Mouse (Mus musculus) heart, postnatal 0 days (tissue): ENCODE data around the gene Rtf2. TPM values are rescaled to one million over a fixed set of nuclear protein-coding genes. Genes with fewer than 3 reads are reported as not detected.
A peak's percentile ranks its signal among the peaks of the same experiment; 100 is the strongest.

ENCODE experiments used
- ATAC-seq: fragments of 200-750 bp; cut with Nextera tagmentation; 2 replicates; pipeline ENCODE4 v1.8.0; 2017; ENCODE audit warnings: low read depth, moderate number of reproducible peaks, moderate library complexity; ENCODE audit not compliant: insufficient read depth
- DNase-seq: peaks from one replicate; pipeline ENCODE4 v3.0.0-alpha.2; 2016; ENCODE audit warnings: low spot score
- H3K27ac ChIP-seq: fragments of 300-500 bp; sonication (generic); 2 replicates; pipeline ENCODE4 v1.5.1; 2014; ENCODE audit warnings: low read depth, mild to moderate bottlenecking
- H3K27me3 ChIP-seq: fragments of 300-500 bp; sonication (generic); 2 replicates; pipeline ENCODE4 v1.6.1; 2014; ENCODE audit warnings: low read length, mixed read lengths; ENCODE audit not compliant: control insufficient read depth, insufficient read depth
- H3K36me3 ChIP-seq: fragments of 300-500 bp; sonication (generic); replicated peaks from 2 replicates; pipeline ENCODE4 v1.6.1; 2014; ENCODE audit warnings: low read length, mixed read lengths; ENCODE audit not compliant: control insufficient read depth, insufficient read depth
- H3K4me1 ChIP-seq: fragments of 300-500 bp; sonication (generic); 2 replicates; pipeline ENCODE4 v1.6.1; 2014; ENCODE audit warnings: antibody characterized with exemption; ENCODE audit not compliant: control insufficient read depth, insufficient read depth
- H3K4me2 ChIP-seq: fragments of 300-500 bp; sonication (generic); 2 replicates; pipeline ENCODE4 v1.6.1; 2014; ENCODE audit warnings: low read depth, mild to moderate bottlenecking, low read length, moderate library complexity
- H3K4me3 ChIP-seq: fragments of 300-500 bp; sonication (generic); 2 replicates; pipeline ENCODE4 v1.5.1; 2014; ENCODE audit warnings: low read depth, low read length
- H3K9ac ChIP-seq: fragments of 300-500 bp; sonication (generic); replicated peaks from 2 replicates; pipeline ENCODE4 v1.6.1; 2014; ENCODE audit warnings: low read depth, low read length, mixed read lengths
- H3K9me3 ChIP-seq: fragments of 300-500 bp; sonication (generic); replicated peaks from 2 replicates; pipeline ENCODE4 v1.6.1; 2016; ENCODE audit warnings: low read length; ENCODE audit not compliant: control insufficient read depth
- CTCF ChIP-seq: IDR thresholded peaks from 2 replicates; pipeline ENCODE4 v1.5.1; 2016; ENCODE audit warnings: antibody characterized with exemption, control low read depth, low read depth
- EP300 ChIP-seq: IDR thresholded peaks from 2 replicates; pipeline ENCODE4 v1.6.1; 2016; ENCODE audit warnings: antibody characterized with exemption, low read depth
- WGBS: fragments of 180-500 bp; shearing (Covaris S2); extraction: QIAGEN DNeasy Blood & Tissue Kit; methylation state at CpG from one replicate; pipeline ENCODE4 v1.1.7; 2014; 5-methylcytosine and 5-hydroxymethylcytosine counted together
- polyA plus RNA-seq: library from polyadenylated mRNA; unstranded; fragments of >200 nt; fragmentation: Nextera tagmentation; extraction: Ambion mirVana; gene quantifications from 2 replicates; pipeline ENCODE4 v1.2.1, GENCODE M21; 2015
- total RNA-seq: library from RNA; depleted of rRNA; stranded (reverse); fragments of >200 nt; gene quantifications from 2 replicates; pipeline ENCODE4 v1.2.3, GENCODE M21; 2014; ENCODE audit warnings: low replicate concordance

Gene Rtf2
- total and polyA plus RNA-seq, 2 experiments from 2014 or later: 34.0 to 45.1 TPM

DNA sequence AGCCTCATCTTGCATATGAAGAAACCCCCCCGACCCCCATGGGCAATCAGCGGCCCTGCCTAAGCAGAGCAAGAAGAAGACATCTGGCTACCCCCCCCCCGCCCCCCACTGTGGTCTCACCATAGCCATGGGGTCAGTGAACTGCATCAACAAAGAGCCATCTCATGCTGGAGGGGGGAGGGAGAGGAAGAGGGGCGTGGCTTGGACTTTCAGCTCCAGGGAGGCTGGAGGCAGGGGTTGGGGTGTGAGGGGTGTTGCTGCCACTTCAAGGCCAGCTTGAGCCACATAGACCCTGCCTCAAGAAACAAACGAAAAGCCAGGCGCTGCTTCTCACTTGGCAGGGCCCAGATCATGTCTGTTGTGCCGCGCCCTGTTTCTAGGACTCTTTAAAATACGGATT, 44.4 kb upstream of the Rtf2 start:
- H3K4me3 ChIP-seq: no peak overlapping the region
- 43% methylated on average over 8 of the region's 9 CpGs for WGBS

DNA sequence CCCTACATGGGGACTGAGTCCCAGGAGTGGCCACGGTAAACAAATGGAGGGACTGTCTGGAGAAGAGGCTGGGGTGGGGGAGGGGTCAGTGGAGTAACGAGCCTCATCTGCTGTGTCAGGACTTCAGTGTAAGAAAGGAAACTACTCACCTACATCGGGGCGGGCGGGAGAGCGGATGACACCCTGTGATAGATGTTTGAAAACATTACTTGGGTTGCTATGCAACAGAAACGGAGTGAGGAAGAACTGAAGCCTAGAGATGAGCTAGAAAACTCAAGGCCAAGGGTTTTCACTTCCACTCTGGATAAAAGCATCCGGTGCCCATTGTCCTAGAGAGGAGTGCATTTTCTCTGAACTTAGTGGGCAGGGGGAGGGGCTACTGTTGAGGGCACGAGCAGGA, 40.5 kb upstream of the Rtf2 start:
- no peak for TF ChIP-seq CTCF
- TF ChIP-seq EP300: no peak
- H3K36me3 ChIP-seq: no peaks in the 10 kb centered on the region
- H3K9ac ChIP-seq: no peak overlapping the region
- WGBS: 21% methylated on average over 9 of the region's 9 CpGs
- no peak overlapping the region for H3K4me3 ChIP-seq
- DNase-seq (no peak), ATAC-seq (peak; percentile 41)
- no peaks in the 10 kb centered on the region for H3K27me3 ChIP-seq
- H3K4me1 ChIP-seq: no peaks in the 10 kb centered on the region
- no peak overlapping the region for H3K4me2 ChIP-seq
- no peak overlapping the region for H3K27ac ChIP-seq
- no peaks in the 10 kb centered on the region for H3K9me3 ChIP-seq

More for the DNA sequence above, 44.4 kb upstream of the Rtf2 start:
- H3K4me2 ChIP-seq: no peak overlapping the region
- 0 out of 2 replicates have a peak, but pooled peaks cover 5% of the 10 kb centered on the region for H3K27me3 ChIP-seq
- H3K4me1 ChIP-seq: no peaks in the 10 kb centered on the region
- TF ChIP-seq CTCF: no peak
- no peak for TF ChIP-seq EP300
- H3K9me3 ChIP-seq: no peaks in the 10 kb centered on the region
- no peak for ATAC-seq
- DNase-seq: no peak
- no peak overlapping the region for H3K27ac ChIP-seq
- H3K9ac ChIP-seq: no peak overlapping the region
- H3K36me3 ChIP-seq: no peaks in the 10 kb centered on the region

DNA sequence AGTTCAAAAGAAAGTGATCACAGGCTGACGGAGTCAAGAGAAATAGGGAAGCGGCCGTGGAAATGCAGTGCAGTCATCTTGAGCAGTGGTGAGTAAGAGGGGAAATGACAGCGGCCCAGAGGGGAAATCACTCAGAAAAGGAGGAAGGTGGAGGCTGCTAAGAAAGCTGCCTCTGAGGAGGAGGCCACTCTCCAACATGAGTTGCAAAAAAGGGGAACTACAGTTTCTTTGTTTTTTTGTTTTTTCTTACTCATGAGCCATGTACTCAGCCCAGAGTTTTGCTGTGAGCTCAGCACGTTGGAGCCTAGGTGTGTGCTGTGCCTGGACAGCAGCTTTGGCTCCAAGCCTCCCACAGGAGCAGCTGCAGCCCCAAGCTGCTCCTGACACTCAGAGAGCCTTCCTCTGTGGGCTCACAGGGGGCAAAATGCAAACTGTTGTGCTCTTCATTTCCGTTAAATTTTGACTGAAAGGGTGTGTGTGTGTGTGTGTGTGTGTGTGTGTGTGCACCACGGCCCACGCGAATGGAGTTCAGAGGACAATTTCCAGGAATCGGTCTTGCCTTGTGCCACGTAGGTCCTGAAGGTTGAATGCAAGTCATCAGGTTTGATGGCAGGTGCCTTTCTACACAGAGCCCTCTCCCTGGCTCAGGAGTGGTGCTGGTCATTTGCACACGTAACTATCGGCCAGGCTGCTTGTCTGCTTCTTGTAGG, 39.1 kb upstream of the Rtf2 start:
- no peak overlapping the region for H3K4me2 ChIP-seq
- no peaks in the 10 kb centered on the region for H3K4me1 ChIP-seq
- no peak for TF ChIP-seq CTCF
- no peak for TF ChIP-seq EP300
- WGBS: 54% methylated on average over 13 of the region's 13 CpGs
- peak overlapping the region; percentile 17; the same call in 1 of the 2 replicates for H3K27ac ChIP-seq
- no peaks in the 10 kb centered on the region for H3K36me3 ChIP-seq
- DNase-seq: peak; percentile 29
- no peak overlapping the region for H3K9ac ChIP-seq
- H3K27me3 ChIP-seq: no peaks in the 10 kb centered on the region
- no peak overlapping the region for H3K4me3 ChIP-seq
- ATAC-seq: no peak
- H3K9me3 ChIP-seq: no peaks in the 10 kb centered on the region

DNA sequence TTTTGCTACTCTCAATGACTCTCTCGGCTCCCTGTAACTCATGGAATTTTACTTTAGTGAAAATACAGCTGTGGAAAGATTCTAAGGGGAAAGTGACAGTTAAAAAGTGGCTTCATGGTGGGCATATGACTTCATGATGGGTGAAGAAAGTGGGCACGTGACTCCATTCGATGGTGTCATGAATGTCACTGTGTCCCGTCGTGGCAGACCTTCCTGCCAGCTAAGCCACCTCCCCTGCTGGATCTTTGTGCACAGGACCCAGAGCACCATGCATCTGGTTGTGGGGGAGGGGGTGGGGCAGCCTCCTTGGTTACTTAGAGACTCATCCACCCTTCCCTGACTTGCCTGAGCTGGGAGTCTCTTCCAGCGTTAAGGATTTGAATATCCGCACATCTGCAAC, 36.1 kb upstream of the Rtf2 start:
- Histone ChIP-seq H3K36me3 (no peaks in the 10 kb centered on the region), H3K4me1 (no peaks in the 10 kb centered on the region), H3K27me3 (no peaks in the 10 kb centered on the region), H3K4me2 (no peak overlapping the region), H3K27ac (no peak overlapping the region), H3K4me3 (no peak overlapping the region), H3K9me3 (no peaks in the 10 kb centered on the region), H3K9ac (no peak overlapping the region)
- DNase-seq (no peak), ATAC-seq (no peak)
- WGBS: 58% methylated on average over 7 of the region's 7 CpGs
- no peak for TF ChIP-seq CTCF
- TF ChIP-seq EP300: no peak

GRCm38 (mm10) chr2:172405011-172405410, 35.3 kb upstream of the Rtf2 start:
- H3K9ac ChIP-seq: no peak overlapping the region
- TF ChIP-seq EP300 (no peak), CTCF (no peak)
- H3K27me3 ChIP-seq: no peaks in the 10 kb centered on the region
- H3K4me1 ChIP-seq: no peaks in the 10 kb centered on the region
- 45% methylated on average over 3 of the region's 3 CpGs for WGBS
- H3K9me3 ChIP-seq: no peaks in the 10 kb centered on the region
- no peak overlapping the region for H3K4me3 ChIP-seq
- H3K4me2 ChIP-seq: no peak overlapping the region
- no peaks in the 10 kb centered on the region for H3K36me3 ChIP-seq
- ATAC-seq (no peak), DNase-seq (no peak)
- H3K27ac ChIP-seq: no peak overlapping the region

DNA sequence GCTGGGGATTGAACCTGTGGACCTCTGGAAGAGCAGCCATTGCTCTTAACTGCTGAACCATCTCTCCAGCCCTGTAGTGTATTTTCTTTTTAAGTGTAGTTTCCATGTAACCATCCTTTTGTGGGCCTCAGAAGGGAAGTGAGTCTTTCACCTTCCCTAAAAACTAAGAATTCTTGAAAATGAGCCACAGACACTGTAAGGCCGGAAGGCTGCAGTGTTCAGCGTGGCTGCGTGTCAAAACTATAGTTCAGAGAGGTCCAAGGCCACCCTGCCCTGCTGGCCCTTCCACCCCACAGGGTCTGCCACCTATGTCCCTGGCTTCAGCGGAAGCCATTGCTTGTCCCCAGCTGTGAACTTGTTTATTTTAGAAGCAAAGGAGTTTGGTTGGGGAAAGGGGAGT, 34.2 kb upstream of the Rtf2 start:
- no peak for DNase-seq
- Histone ChIP-seq H3K4me3 (no peak overlapping the region), H3K9me3 (no peaks in the 10 kb centered on the region), H3K27ac (no peak overlapping the region), H3K4me2 (no peak overlapping the region), H3K4me1 (no peaks in the 10 kb centered on the region), H3K36me3 (no peaks in the 10 kb centered on the region), H3K27me3 (no peaks in the 10 kb centered on the region), H3K9ac (no peak overlapping the region)
- WGBS: 57% methylated on average over 4 of the region's 4 CpGs
- TF ChIP-seq EP300 (no peak), CTCF (no peak)
- ATAC-seq: no peak
